Mouse (Mus musculus) heart, postnatal 0 days (tissue): ENCODE results near the gene Rbm28. TPM values are rescaled to one million over a fixed set of nuclear protein-coding genes. Genes with fewer than 3 reads are reported as not detected.

Experiments used
- ATAC-seq: fragments of 200-750 bp; cut with Nextera tagmentation; 2 replicates; pipeline ENCODE4 v1.8.0; 2017; ENCODE audit warnings: low read depth, moderate number of reproducible peaks, moderate library complexity; ENCODE audit not compliant: insufficient read depth
- DNase-seq: peaks from one replicate; pipeline ENCODE4 v3.0.0-alpha.2; 2016; ENCODE audit warnings: low spot score
- H3K27ac ChIP-seq: fragments of 300-500 bp; sonication (generic); 2 replicates; pipeline ENCODE4 v1.5.1; 2014; ENCODE audit warnings: low read depth, mild to moderate bottlenecking
- H3K27me3 ChIP-seq: fragments of 300-500 bp; sonication (generic); 2 replicates; pipeline ENCODE4 v1.6.1; 2014; ENCODE audit warnings: low read length, mixed read lengths; ENCODE audit not compliant: control insufficient read depth, insufficient read depth
- H3K36me3 ChIP-seq: fragments of 300-500 bp; sonication (generic); replicated peaks from 2 replicates; pipeline ENCODE4 v1.6.1; 2014; ENCODE audit warnings: low read length, mixed read lengths; ENCODE audit not compliant: control insufficient read depth, insufficient read depth
- H3K4me1 ChIP-seq: fragments of 300-500 bp; sonication (generic); 2 replicates; pipeline ENCODE4 v1.6.1; 2014; ENCODE audit warnings: antibody characterized with exemption; ENCODE audit not compliant: control insufficient read depth, insufficient read depth
- H3K4me2 ChIP-seq: fragments of 300-500 bp; sonication (generic); 2 replicates; pipeline ENCODE4 v1.6.1; 2014; ENCODE audit warnings: low read depth, mild to moderate bottlenecking, low read length, moderate library complexity
- H3K4me3 ChIP-seq: fragments of 300-500 bp; sonication (generic); 2 replicates; pipeline ENCODE4 v1.5.1; 2014; ENCODE audit warnings: low read depth, low read length
- H3K9ac ChIP-seq: fragments of 300-500 bp; sonication (generic); replicated peaks from 2 replicates; pipeline ENCODE4 v1.6.1; 2014; ENCODE audit warnings: low read depth, low read length, mixed read lengths
- H3K9me3 ChIP-seq: fragments of 300-500 bp; sonication (generic); replicated peaks from 2 replicates; pipeline ENCODE4 v1.6.1; 2016; ENCODE audit warnings: low read length; ENCODE audit not compliant: control insufficient read depth
- CTCF ChIP-seq: IDR thresholded peaks from 2 replicates; pipeline ENCODE4 v1.5.1; 2016; ENCODE audit warnings: antibody characterized with exemption, control low read depth, low read depth
- EP300 ChIP-seq: IDR thresholded peaks from 2 replicates; pipeline ENCODE4 v1.6.1; 2016; ENCODE audit warnings: antibody characterized with exemption, low read depth
- WGBS: fragments of 180-500 bp; shearing (Covaris S2); extraction: QIAGEN DNeasy Blood & Tissue Kit; methylation state at CpG from one replicate; pipeline ENCODE4 v1.1.7; 2014; 5-methylcytosine and 5-hydroxymethylcytosine counted together
- polyA plus RNA-seq: library from polyadenylated mRNA; unstranded; fragments of >200 nt; fragmentation: Nextera tagmentation; extraction: Ambion mirVana; gene quantifications from 2 replicates; pipeline ENCODE4 v1.2.1, GENCODE M21; 2015
- total RNA-seq: library from RNA; depleted of rRNA; stranded (reverse); fragments of >200 nt; gene quantifications from 2 replicates; pipeline ENCODE4 v1.2.3, GENCODE M21; 2014; ENCODE audit warnings: low replicate concordance

The Rbm28 gene
- total and polyA plus RNA-seq, 2 experiments from 2014 or later = 6.8 to 13.3 TPM

DNA sequence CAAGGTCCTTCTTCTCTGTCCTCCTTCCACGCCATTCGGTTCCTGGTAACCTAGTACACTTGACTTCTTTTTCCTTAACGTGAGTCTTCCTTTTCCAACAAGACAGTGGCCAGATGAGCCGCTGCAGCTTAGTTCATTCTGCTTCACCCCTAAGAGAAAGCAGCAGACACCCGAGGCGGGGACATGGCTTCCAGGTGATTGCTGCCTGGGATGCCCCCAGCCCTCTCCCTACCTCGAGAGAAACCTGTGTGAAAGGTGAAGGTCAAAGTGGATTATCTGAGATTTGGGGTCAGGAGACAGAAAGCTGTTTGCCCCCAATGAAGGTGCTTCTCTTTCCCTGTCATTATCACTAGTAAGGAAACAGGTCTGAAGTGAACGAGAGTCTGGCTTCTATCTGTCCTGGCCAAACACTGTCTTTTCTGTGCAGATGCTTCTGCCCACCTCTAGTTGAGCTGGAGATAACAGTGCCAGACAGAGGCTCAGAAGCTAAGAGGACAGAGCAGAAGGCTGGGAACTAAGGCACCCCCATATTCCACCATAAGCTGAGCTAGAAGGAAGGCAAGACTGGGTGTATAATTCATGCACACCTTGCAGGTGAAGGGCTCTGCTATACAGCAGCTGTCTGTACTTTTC lies 34.5 kb upstream of the Rbm28 start:
- Histone ChIP-seq H3K27me3 (no peaks in the 10 kb centered on the region), H3K4me3 (peak overlapping the region; percentile 32), H3K36me3 (peaks cover 22% of the 10 kb centered on the region; the same call in 1 of the 2 replicates), H3K9me3 (no peaks in the 10 kb centered on the region), H3K4me2 (peak overlapping the region; percentile 59), H3K9ac (no peak overlapping the region), H3K27ac (no peak overlapping the region), H3K4me1 (peaks cover 4% of the 10 kb centered on the region; the same call in 1 of the 2 replicates)
- no peak for TF ChIP-seq EP300
- TF ChIP-seq CTCF = no peak
- DNase-seq (no peak), ATAC-seq (no peak)
- 35% methylated on average over 8 of the region's 8 CpGs for WGBS

DNA sequence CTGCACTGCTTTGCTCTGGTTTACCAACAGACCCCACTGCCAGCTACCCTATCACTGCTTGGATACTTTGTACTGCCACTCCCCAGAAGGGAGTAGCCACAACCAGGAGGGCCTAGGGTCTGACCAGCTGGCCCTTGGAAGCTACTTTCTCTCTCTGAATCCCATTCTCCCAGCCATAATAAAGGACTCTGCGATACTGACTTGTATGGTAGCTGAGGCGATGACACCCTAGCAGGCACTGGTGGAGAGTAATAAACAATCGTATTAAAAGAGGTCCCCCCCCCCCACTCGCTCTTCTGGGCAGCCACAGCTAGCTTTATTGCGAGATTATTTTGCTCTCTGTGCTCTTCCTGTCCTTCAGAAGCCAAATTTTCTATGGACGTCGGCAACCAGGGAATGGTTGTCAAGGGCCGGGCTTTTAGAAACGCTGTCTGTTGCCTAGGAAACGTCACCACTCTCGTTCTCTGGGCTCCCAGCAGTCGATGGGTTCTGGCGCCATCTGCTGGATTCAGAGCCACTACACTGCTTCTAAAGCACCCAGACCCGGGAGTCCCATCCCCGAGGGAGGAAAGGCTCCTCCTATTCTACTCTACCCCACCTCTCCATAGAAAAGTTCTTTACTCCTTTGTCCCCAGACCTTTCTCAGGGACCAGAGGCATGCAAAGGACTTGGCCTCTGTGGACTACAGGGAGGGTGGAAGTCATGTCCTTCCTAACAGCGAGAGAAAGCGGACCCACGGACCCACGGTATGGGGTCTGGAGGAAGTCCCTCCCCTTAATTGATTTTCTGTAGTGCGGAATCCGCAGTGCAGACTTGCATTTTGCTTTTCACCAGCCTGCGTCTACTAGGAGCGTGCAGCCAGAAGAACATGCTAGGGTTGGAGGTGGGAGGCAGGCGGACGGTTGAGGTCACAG lies 33.8 kb upstream of the Rbm28 start:
- H3K9me3 ChIP-seq = no peaks in the 10 kb centered on the region
- ATAC-seq = peak; percentile 82
- 13% methylated on average over 25 of the region's 25 CpGs for WGBS
- H3K27ac ChIP-seq = no peak overlapping the region
- TF ChIP-seq EP300 (no peak), CTCF (peak; percentile 92)
- peak; percentile 94 for DNase-seq
- peaks cover 9% of the 10 kb centered on the region; the same call in 1 of the 2 replicates for H3K4me1 ChIP-seq
- no peaks in the 10 kb centered on the region for H3K27me3 ChIP-seq
- H3K4me2 ChIP-seq = peak overlapping the region; percentile 59
- no peak overlapping the region for H3K9ac ChIP-seq
- H3K36me3 ChIP-seq = peaks cover 17% of the 10 kb centered on the region; the same call in 1 of the 2 replicates
- peak overlapping the region; percentile 32 for H3K4me3 ChIP-seq

DNA sequence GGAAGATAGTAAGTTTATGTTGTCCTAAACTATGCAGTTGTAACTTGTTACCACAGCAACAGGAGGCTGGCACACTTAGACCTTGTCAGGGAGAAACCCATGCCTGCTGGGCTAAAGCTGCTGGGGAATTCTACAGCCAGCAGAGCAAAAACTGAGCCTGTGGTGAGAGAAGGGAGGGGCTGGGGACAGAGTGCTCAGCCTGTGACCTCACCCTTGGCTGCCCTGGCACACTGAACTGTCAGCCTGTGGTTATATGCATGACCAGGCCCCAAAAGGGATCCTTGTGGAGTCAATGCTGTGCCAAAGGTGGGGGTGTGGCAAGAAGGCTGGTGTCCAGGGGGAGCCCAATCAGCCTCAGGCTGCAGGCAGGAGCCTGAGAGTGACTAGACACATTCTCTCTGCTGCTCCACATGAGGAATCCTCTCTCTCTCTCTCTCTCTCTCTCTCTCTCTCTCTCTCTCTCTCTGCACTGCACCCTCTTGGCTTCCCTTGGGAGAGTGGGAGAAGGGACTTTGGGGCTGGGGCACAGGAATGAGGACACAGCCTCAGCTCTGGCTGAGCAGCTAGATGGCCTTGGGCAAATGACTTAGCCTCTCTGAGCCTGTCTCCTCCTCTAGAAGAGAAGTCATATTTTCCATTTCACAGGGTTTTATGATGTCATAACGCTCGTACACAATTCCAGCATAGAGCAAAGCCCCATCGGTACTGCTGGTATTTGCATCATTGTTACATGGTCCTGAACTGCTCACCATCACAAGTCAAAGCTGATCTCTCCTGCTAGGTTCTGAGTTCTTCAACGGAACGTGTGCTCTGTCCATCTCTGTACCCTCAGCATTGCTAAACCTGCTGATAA lies 31.3 kb upstream of the Rbm28 start:
- peaks cover 11% of the 10 kb centered on the region; the same call in 1 of the 2 replicates for H3K4me1 ChIP-seq
- ATAC-seq (no peak), DNase-seq (no peak)
- no peaks in the 10 kb centered on the region for H3K27me3 ChIP-seq
- TF ChIP-seq CTCF (no peak), EP300 (no peak)
- no peaks in the 10 kb centered on the region for H3K36me3 ChIP-seq
- 75% methylated on average over 5 of the region's 5 CpGs for WGBS
- no peaks in the 10 kb centered on the region for H3K9me3 ChIP-seq
- no peak overlapping the region for H3K27ac ChIP-seq
- H3K9ac ChIP-seq = no peak overlapping the region
- H3K4me2 ChIP-seq = no peak overlapping the region
- H3K4me3 ChIP-seq = no peak overlapping the region

DNA sequence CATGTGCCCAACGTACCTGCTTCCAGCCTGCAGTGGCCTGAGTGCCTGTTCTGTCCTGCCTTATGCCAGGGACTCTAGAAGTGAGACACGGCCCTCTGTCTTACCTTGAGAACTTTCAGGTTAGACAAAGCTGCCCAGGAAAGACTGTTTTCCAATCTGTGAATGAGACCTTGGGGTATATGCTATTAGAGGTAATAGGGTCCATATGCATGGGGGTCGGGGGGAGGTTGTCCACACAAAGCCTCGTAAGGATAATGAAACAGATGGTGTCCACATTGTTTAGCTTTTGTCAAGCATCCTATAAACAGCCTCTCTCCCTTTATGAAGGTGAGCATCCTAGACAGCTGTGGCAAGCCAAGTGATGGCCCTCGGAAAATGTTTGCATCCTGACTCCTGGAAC lies 30.3 kb upstream of the Rbm28 start:
- TF ChIP-seq CTCF (no peak), EP300 (no peak)
- DNase-seq (no peak), ATAC-seq (no peak)
- Histone ChIP-seq H3K4me2 (no peak overlapping the region), H3K27ac (no peak overlapping the region), H3K27me3 (no peaks in the 10 kb centered on the region), H3K9ac (no peak overlapping the region), H3K4me1 (peaks cover 11% of the 10 kb centered on the region; the same call in 1 of the 2 replicates), H3K36me3 (no peaks in the 10 kb centered on the region), H3K4me3 (no peak overlapping the region), H3K9me3 (no peaks in the 10 kb centered on the region)
- WGBS = 78% methylated on average over 5 of the region's 5 CpGs
